Mouse (Mus musculus): ENCODE measurements at regions not wholly inside any gene's neighbourhood (a gene's known extent, or its start where the extent isn't known, plus 50 kb on each side); places are given as distances from the start of the nearest gene placed in this dataset.

GRCm38 (mm10) chr15:62163203-62163602 lies 1240.4 kb upstream of the A1bg start:
- TF ChIP-seq EP300 (IDR thresholded peaks at IDR 0.05; ENCODE audit: insufficient read depth, low read depth, low read length) (no peak), CTCF (IDR thresholded peaks at IDR 0.05) (no peak)

All from heart, adult 2 months (tissue).